Mouse (Mus musculus) subcutaneous adipose tissue, adult 2 months (tissue): ENCODE results near the gene Vmn2r-ps130. TPM values are rescaled to one million over a fixed set of nuclear protein-coding genes. Genes with fewer than 3 reads are reported as not detected.

ENCODE experiments used
- polyA plus RNA-seq: library from polyadenylated mRNA; depleted of rRNA; stranded (reverse); fragments of >200 nt; gene quantifications from 2 replicates; pipeline ENCODE4 v1.2.3, GENCODE M21; 2012; ENCODE audit warnings: low replicate concordance; rRNA removed

The Vmn2r-ps130 gene
- polyA plus RNA-seq = not detected in 2 replicates

DNA sequence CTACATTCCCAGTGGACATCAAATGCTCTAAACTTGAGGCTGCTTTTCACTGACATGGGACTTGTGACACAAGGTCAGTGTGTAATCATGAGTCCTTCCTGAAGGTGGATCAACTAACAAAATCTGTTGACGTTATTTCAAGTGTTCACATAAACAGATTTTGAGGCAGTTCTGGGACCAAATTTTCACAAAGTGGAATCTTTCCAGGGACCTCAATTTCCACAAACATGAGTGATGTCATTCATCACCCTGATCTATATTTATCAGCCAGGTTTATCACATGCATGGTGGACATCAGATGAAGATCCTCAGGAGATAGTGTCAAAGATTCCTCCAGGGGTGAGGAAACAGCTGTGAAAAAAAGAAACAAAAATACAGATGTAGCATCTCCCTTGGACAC, at the start of gene Vmn2r-ps130:
Gene Vmn2r-ps130, plus strand, starts transcription at position 301 of the 400 bp plus-strand sequence.

Other genes starting within 250 kb of the Vmn2r-ps130 start
- gene Zfp945, start 194.0 kb upstream of the Vmn2r-ps130 start, polyA plus RNA-seq = 2.9 and 5.1 TPM in 2 replicates
- gene Vmn2r113, start 118.2 kb upstream of the Vmn2r-ps130 start, polyA plus RNA-seq = not detected in 2 replicates
- 1.9 TPM in 2 replicates for gene Zfp40, start 132.1 kb downstream of the Vmn2r-ps130 start, polyA plus RNA-seq